Mouse (Mus musculus) brain, adult 2 months (tissue): ENCODE data around the gene Rere.
A peak's percentile ranks its signal among the peaks of the same experiment; 100 is the strongest.
"Not testable (repeated sequence)": the region's sequence is repeated elsewhere in the genome, so short reads cannot be mapped to it uniquely, and the experiment has no call there.

Experiments
- DNase-seq: peaks from one replicate; pipeline ENCODE4 v3.0.0; 2011; ENCODE audit warnings: low read depth, low spot score

Rere gene

DNA sequence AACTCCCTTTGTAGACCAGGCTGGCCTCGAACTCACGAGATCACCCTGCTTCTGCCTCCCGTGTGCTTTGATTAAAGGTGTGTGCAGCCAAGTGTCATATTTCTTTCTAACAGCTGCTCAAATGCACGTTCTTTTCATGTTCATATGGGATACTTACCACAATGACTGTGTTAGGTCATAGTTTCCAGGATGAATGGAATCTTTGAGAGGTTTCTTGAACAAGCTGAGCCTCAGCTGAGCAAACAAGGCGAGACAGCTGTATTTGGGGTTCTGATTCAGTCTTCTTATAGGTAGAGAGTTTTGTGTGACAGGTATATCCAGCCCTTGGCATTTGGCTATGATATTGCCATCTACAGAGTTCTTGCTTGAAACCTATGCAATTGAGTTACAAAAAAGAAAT lies 179.0 kb downstream of the Rere start:
- DNase-seq: no peak

DNA sequence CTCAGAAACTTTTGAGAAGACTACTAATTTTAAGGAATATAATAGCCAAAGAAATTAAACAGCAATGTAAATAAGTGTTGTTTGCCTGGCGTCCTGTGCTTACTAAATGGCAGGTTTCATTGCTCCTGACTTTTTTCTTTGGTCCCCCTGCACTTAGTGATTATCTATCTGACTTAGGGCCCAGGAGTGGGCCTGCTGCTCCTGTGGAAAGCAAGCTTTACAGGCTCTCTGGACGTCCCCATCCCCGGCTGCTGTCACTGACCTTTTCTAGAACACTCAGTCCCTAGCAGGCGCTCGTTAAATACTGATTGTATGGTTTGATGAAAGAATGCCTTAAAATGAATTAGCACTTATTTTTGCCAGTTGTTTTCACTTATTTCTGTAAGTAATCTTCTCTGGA lies 179.6 kb downstream of the Rere start:
- no peak for DNase-seq

DNA sequence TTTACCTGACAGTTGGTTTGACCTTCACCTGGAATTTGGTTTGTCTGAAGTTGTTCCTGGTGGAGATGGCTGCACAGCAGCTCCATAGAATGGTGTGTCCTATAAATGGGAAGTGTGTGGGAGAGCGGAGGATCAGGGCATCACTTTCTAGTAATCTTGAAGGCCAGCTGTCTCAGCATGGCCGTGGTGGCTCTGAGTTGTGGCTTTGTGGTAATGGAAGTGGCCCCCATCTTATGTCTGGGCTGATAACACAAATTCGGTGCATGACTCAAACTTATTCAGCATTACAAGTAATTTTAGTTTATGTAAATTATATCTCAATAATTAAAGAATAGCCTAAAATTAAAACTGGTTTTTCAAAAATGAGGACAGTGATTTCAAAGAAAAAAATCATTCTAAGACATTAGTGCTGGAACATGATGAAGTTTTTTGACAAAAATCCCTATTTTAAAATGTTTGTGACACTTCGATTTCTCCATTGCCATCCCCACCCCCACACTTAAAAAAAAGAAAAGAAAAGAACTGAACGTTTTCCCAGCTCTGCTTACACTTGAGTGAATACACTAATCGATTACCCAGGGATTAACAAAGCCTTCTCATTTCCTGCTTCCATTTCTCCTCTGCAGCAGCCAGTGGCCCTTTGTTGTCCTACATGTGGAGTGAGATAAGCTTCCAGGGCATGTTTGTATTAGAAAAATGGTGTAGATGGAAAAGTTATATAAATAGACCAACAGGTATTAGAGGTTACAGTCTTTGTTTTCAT lies 180.2 kb downstream of the Rere start:
- no peak for DNase-seq

DNA sequence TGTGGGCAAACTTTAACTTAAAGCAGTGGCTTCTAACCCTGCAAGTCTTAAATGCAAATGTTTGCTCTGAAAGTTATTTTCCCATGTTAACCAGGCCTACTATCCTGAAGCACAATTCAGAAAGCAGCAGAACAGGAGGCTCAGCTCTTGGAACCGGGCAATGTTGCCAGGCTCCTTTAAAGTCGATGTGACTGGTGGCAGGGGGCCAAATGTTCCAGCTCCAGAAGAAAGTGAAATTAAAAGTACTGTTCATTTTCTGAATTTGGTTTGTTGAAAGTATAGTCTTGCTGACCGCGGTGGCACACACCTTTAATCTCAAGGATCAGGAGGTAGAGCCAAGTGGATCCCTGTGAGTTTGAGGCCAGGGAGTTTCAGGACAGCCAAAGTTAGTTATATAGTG lies 180.9 kb downstream of the Rere start:
- DNase-seq: peak; percentile 78

DNA sequence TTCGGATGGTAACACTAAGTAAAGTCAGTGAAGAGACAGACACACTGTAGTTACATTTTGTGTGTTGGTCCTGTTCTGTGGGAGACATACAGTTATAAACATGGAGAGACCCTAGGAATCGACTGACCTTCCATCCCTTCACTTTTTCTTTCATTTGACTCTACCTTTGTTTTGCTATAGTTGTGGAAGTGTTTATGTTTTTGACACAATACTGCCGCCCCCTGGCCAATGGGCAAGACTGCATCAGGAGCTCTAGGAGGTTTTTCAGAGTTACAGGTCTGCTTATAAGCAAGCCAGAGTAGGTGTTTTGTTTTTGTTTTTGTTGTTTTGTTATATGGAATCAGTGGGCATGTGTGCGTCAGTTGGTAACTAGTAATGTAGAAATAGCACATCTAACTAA lies 184.3 kb downstream of the Rere start:
- DNase-seq: peak; percentile 84

DNA sequence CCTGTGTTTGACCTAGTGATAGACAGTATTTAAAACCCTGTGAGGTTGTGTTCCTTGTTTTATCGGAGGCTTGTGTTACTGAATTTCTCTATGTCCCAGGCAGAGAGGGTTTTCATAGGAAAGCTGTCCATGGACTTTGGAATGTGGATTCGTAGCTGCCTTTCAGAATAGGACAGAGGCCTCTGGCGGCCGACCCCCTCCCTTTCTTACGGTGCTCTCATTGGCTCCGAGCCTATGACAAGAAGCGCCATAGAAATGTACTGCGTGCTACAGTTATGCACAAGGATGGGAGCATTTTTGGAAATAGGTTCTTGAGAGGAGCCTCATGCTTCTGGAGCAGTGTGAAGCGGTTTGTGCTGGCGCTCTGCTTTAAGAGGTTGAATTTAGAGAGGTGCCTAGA lies 187.8 kb downstream of the Rere start:
- no peak for DNase-seq

DNA sequence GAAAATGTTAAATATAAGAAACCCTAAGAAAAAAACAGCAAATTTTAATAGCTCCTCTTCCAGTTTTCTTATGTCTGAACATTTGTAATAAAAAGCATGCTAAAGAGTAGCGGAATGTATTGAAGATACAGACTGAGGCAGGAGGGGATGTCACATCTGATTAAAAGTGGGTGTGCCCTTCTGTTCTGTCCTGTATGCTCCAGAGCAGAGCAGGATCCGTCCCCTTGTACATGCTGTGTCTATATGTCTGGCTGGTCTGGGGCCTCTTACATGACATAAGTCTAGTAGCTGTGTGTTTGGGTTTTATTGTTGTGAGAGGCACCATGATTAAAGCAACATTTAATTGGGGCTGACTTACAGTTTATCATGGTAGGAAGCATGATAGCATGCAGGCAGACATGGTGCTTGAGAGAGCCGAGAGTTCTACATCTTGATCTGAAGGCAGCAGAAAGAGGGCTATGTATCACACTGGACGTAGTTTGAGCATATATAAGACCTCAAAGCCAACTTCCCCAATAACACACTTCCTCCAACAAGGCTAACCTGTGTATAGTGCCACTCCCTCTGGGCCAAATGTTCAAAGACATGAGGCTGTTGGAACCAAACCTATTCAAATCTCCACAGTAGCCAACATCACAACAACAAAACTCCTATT lies 189.4 kb downstream of the Rere start:
- DNase-seq: no peak

DNA sequence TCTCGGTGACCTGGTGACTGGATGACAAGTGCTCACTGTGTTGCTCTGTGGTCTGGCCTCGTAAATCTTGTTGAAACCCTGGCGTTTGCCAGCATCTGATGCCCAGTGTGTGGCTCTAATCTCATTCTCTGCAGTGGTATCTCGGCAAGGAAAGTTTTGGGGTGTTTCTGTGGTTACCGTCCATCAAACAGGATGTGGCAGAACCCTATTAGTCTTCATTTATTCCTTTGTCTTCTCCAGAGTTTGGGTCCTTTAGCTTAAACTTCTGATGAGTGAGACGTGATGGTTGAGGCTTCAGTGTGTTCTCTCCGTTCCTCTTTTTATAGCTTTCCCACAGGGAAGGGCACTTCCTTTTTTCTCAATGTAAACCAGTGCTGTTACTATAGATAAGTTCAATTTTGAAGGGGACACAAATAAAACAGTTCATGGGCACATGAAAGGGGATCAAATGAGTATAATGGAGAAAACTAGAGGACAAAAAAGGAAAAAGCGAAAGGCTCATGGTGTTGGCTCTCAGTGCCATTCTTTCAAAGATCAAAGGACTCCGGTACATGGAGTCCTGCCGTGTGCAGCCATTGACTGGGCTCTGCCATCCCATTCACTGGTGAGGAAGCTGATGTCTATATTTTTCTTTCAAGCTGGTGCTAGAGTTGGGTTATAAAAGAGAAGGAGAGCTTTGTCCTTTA lies 191.4 kb downstream of the Rere start:
- DNase-seq: no peak

DNA sequence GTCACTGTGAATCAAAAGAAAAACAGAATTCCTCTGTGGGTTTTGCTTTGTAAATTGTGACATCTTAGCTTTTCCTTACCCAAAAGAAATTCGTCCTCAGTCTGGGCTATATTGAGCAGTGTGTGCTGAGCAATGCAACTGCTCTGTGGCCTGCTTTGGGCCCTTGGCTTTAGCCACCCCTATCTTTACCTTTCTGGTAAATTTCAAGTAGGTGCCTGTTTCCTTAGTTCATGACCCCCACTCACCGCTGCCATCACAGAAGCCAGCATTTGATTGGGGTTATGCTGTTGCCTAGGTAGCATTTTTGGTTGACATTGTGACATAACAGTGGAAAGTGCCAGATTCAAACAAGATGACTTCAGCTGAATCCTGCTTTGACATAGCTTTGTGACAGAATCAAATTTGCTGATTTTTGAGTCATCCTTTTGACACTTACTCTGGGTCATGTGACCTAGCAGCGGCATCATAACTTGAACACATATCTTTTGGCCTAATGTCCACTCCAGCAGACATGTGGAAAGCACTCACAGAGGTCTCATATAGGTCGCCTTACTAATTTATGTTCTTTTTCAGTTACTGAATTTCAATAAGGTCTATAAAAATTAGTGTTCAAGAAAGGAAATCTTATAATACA lies 192.1 kb downstream of the Rere start:
- DNase-seq: no peak

DNA sequence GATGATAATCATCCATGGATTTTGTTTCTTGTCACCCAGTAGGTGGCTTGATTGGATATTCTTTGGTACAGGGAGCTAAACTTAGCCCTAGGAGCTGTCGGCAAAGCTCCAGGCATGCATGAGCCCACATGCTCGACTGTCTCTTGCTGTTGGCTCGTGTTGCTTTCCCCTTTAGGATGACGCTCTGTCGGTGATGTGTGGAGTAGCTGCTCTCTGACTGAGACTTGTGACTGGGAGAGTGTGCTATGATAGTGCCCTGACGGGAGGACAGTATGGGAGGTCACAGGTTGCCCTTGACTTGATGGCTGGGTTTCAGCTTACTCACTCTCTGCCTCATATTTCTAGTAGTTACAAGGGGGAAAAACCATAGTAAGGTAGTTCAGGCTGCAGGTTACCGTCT lies 192.6 kb downstream of the Rere start:
- peak; percentile 83 for DNase-seq

DNA sequence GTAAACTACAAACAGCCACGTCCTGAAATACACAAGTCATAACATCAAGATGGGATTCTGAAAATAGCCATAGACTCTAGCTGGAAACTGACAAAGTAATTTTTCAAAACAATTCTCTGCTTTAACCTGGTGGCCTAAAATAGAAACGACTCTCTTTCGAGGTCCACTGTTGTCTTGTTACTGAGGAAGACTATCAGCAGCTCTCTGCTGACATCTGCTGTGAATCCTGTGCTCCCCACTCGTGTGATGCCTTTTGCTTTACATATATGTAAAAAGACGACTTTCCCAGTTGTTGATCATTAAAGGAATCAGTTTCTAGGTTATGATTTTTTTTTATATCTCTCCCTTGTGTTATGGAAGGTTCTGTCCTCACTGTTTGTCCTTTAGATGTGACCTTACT lies 194.8 kb downstream of the Rere start:
- no peak for DNase-seq

DNA sequence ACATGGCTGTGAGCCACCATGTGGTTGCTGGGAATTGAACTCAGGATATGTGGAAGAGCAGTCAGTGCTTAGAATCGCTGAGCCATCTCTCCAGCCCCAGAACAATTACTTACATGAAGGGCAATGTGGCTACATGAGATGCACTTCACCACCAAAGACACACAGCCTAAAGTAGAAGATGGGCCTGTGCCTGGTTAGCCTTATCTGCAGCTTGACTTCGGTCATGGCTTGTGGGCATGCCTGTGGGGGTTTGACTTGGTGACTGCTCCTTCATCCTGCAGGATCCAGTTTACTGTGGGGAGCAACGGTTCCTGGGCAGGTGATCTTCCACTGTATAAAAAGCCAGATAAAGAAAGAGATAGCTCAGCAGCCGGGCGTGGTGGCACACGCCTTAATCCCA lies 196.6 kb downstream of the Rere start:
- no peak for DNase-seq

DNA sequence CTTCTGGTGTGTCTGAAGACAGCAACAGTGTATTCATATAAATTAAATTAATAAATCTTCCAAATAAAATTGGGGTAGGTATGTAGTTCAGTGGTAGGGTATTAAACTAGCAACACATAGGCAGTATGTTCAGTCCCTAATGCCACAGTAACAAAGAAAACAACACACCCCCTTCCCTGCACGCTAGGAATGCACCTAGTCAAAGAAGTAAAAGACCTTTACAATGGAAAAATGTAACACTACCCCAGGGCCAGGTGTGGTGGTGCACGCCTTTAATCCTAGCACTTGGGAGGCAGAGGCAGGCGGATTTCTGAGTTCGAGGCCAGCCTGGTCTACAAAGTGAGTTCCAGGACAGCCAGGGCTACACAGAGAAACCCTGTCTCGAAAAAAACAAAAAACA lies 201.6 kb downstream of the Rere start:
- DNase-seq: not testable (repeated sequence)

DNA sequence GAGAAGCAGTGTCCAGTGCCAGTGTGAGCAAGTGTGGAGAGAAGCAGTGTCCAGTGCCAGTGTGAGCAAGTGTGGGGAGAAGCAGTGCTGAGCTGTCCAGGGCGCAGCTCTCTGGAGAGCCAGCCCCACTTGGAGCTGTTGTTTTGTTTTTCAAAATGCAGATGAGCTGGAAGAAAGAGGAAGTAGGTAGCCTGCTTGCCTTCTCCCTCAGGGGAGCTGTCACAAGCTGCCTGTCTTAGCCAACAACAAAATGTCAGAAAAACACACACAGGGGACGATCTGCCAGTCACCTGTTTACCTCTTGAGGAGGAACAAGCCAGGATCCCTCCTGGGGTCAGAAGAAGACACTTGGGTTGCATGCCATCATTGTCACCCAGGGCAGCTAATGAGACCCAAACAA lies 204.7 kb downstream of the Rere start:
- DNase-seq: no peak

DNA sequence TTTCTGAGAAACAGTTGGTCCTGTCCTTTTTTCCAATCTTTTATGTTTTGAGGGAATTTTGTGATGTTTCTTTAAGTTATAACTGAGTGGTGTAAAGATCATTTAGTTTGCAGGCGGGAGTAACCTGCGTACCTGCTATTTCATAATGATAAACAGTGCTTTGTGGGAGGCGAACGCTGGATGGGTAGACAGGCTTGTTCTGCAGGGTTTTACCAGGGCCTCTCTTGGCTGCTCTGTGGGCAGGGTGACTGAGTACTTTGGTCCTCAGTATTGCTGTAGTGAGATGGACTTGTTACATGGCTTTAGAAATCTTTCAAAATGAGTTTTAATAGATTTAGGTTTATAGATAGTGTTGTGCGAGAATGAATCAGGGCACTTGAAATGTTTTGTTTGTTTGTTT lies 205.7 kb downstream of the Rere start:
- no peak for DNase-seq

DNA sequence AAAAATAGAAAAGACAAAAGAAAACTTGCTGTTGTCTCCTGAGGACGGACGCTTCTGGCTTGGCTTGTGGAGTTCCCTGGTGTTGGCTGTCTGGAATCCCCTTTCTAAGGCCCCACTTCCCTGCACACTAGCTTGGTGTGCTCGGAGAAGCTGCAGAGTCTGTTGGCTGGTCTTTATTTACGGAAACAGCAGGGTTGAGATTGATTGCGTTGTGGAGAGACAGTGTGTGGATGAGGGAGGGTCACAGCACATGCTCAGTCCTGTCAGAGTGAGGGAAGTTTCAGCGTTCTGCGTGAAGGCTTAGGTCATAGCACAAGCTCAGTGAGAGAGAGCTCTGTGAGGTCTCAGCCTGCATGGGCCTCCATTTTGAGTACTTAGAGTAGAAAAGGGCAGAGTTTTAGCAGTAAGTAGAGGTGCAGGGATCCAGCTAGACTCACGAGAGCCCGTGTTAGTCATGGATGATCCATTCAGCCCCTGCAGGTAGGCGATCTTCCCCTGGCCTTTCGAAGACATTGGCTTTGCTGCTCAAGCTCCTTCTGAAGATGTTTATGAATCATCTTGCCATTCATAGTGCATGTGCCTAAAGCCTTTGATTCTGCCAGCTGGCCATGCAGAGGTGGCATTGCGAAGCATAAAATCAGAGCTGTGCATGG lies 206.8 kb downstream of the Rere start:
- DNase-seq: peak; percentile 98

DNA sequence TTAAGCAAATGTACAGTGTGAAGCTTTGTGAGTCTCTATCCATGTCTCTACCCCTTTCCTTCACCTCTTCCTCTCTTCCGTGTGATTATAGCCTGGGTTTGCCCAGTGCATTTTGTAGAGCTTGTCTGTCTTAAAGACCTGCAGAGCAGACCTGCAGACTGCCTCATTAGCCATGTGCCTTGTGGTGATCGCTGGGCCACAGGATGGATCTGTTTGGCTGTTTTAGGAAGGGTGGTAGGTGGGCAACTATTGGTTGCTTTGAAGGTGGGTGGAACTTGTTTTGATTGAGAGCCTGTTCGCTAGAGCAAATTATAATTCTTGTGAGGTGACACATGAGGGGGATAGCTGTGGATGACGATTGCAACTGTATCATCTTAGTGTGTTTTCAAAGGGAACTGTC lies 207.3 kb downstream of the Rere start:
- DNase-seq: peak; percentile 69

DNA sequence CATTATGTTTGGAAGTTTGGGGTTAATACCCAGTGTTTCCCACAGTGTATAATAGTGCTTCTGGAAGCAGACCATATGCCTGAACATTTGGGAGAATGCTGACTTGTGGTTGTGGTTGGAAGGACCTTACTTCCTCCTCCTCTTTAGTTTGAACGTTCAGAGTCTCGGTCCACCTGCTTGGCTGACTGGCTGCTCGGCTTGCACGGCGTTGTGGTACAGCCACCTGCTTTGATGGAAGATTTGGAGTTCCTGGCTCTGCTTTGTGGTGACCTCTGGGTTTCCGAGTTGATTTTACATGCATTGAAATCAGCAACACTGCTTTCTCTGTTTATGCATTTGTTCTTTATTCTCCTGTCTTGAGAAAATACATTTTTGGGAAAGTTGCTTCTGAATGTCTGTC lies 208.6 kb downstream of the Rere start:
- no peak for DNase-seq

DNA sequence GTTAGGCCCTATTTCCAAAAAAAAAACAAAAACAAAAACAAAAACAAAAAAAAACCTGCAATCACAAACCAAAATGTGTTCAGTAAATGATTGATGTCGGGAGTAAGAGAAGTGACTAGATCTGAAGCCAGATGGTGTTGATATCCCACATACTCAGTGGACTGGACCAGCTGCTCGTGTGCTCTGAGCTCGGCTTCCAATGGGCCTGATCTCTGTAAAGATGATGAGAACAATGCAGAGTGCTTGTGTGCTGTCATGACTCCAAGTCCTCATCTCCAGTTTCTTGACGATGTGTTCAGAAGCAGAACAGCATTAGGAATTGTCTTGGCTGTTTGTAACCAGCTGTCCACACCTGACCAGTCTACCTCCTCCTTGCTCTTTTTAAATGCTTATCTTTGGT lies 210.3 kb downstream of the Rere start:
- DNase-seq: peak; percentile 58

DNA sequence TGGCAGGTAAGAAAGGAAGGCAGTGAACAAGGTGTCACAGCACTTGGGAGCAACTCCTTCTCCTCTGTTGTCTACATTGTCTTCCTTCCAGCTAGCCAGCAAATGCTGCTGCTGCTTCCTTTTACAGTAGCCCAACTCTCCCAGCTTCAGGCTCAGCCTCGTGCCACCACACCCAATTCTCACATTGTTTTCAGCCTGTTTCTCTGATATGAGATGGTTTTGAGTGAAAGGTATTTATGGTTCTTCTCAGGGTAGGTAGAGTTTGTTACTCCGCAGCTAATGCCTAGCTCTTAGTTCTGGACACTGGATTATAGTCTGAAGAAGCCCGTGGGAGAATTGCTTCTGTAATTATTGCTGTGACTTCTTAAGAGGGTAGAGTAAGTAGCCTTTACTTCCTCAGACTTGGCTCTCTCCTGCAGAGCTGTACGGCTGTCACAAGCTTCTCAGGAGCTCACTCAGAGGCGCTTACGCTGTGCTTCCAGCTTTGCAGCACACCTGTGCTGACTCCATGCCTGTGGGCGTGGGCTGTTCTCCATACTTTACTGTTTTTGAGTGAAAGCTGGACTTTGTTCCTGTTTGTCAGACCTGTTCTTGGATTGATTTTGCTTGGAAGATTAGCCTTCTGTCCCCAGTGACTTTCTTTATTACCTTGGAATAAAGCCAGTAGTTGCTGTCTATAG lies 212.0 kb downstream of the Rere start:
- DNase-seq: no peak

DNA sequence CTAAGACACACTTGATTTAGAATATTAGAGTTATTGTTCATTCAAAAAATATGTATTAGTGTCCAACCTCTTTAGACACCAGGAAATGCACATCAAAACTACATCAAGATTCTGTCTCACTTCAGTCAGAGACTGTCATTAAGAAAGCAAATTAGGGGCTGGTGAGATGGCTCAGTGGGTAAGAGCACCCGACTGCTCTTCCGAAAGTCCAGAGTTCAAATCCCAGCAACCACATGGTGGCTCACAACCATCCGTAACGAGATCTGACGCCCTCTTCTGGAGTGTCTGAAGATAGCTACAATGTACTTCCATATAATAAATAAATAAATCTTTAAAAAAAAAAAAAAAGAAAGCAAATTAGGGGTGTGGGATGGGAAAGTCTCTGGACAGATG lies 212.5 kb downstream of the Rere start:
- not testable (repeated sequence) for DNase-seq
